9 mouse cellular contexts compared by ENCODE assay signal in genomic region chr2:174331282-174332030, GRCm38 (mm10). TPM values are rescaled to one million over a fixed set of nuclear protein-coding genes. Genes with fewer than 3 reads are reported as not detected.
A peak's percentile ranks its signal among the peaks of the same experiment; 100 is the strongest.
DNase-seq lines count a peak whose midpoint lies in the region; ATAC-seq and TF ChIP-seq lines count a peak whose summit lies in the region.
"Had no signal": no experiment of that assay in that cellular context is flagged by ENCODE, and none has a peak within 500 bp of the region (broad histone marks: within the 10 kb centered on the region; RNA-seq: fewer than 3 reads in every experiment).

No protein-coding gene starts in this region.

- ATAC-seq in heart, embryonic 11.5 days (replicated peaks; ENCODE audit: insufficient number of reproducible peaks, low FRiP score, low TSS enrichment), result no peak
- ATAC-seq in forebrain, embryonic 12.5 days (ENCODE audit: low FRiP score), result no peak
- ATAC-seq in liver, embryonic 15.5 days (ENCODE audit: insufficient read depth), result no peak

- no peak for TF ChIP-seq CTCF in C2C12 (IDR thresholded peaks at IDR 0.05; ENCODE audit: control insufficient read depth, insufficient read depth, insufficient read length)

- 28% methylated on average over 12 of the region's 12 CpGs for WGBS in heart, embryonic 11.5 days (ENCODE audit: insufficient replicate concordance)
- 14% methylated on average over 12 of the region's 12 CpGs for WGBS in forebrain, embryonic 12.5 days
- WGBS in liver, embryonic 15.5 days (ENCODE audit: insufficient replicate concordance), result 30% methylated on average over 12 of the region's 12 CpGs

- H3K79me3 ChIP-seq in C2C12 (ENCODE audit: low read depth), result peaks cover 62% of the 10 kb centered on the region

- no peaks in the 10 kb centered on the region for H3K9me3 ChIP-seq in heart, embryonic 11.5 days (replicated peaks; ENCODE audit: control insufficient read depth, low read length)
- H3K9me3 ChIP-seq in forebrain, embryonic 12.5 days, result no peaks in the 10 kb centered on the region; the same call in 1 of the 2 replicates
- H3K9me3 ChIP-seq in liver, embryonic 15.5 days (replicated peaks), result no peaks in the 10 kb centered on the region

- H3K36me3 ChIP-seq in heart, embryonic 11.5 days (ENCODE audit: control insufficient read depth, insufficient read depth, low read length), result peaks cover 3% of the 10 kb centered on the region; the same call in 1 of the 2 replicates
- peaks cover 28% of the 10 kb centered on the region for H3K36me3 ChIP-seq in C2C12 (ENCODE audit: control insufficient read depth, insufficient read depth)
- H3K36me3 ChIP-seq in forebrain, embryonic 12.5 days (replicated peaks), result 0 out of 2 replicates have a peak, but pooled peaks cover 3% of the 10 kb centered on the region
- peaks cover 10% of the 10 kb centered on the region for H3K36me3 ChIP-seq in liver, embryonic 15.5 days (replicated peaks)

- H3K4me2 ChIP-seq in heart, embryonic 11.5 days, result peak overlapping the region; percentile 82
- peak overlapping the region; percentile 70 for H3K4me2 ChIP-seq in forebrain, embryonic 12.5 days
- H3K4me2 ChIP-seq in liver, embryonic 15.5 days, result peak overlapping the region; percentile 99

- no peak for DNase-seq in heart, adult 11 months
- no peak for DNase-seq in testis, postnatal 14 days (ENCODE audit: low spot score)
- DNase-seq in thymus, postnatal 25 days, result no peak
- no peak for DNase-seq in right cerebral cortex, postnatal 4 days

- peak overlapping the region; percentile 100 for H3K9ac ChIP-seq in heart, embryonic 11.5 days (ENCODE audit: low read depth, low read length)
- H3K9ac ChIP-seq in forebrain, embryonic 12.5 days, result peak overlapping the region; percentile 99
- peak overlapping the region; percentile 95 for H3K9ac ChIP-seq in liver, embryonic 15.5 days

- H3K27me3 ChIP-seq in heart, embryonic 11.5 days (ENCODE audit: control insufficient read depth, insufficient read depth, low read length), result no peaks in the 10 kb centered on the region
- no peaks in the 10 kb centered on the region for H3K27me3 ChIP-seq in C2C12 (ENCODE audit: control insufficient read depth, insufficient read depth, insufficient read length)
- peaks cover 3% of the 10 kb centered on the region; the same call in 1 of the 2 replicates for H3K27me3 ChIP-seq in forebrain, embryonic 12.5 days
- no peaks in the 10 kb centered on the region for H3K27me3 ChIP-seq in liver, embryonic 15.5 days
- H3K27me3 ChIP-seq: Patski had no signal

- H3K79me2 ChIP-seq in C2C12 (ENCODE audit: control insufficient read depth, insufficient read depth), result peaks cover 86% of the 10 kb centered on the region

- peak overlapping the region; percentile 97 for H3K4me3 ChIP-seq in heart, embryonic 11.5 days (ENCODE audit: low read depth, low read length)
- peak overlapping the region; percentile 69 for H3K4me3 ChIP-seq in C2C12 (ENCODE audit: insufficient read depth, poor library complexity, severe bottlenecking)
- peak overlapping the region; percentile 97 for H3K4me3 ChIP-seq in forebrain, embryonic 12.5 days (replicated peaks)
- H3K4me3 ChIP-seq in liver, embryonic 15.5 days (replicated peaks), result peak overlapping the region; percentile 97

- H3ac ChIP-seq in C2C12 (ENCODE audit: control insufficient read depth, insufficient read length, low read depth), result peak overlapping the region; percentile 86

- H3K27ac ChIP-seq in heart, embryonic 11.5 days (ENCODE audit: low read depth, low read length), result peak overlapping the region; percentile 100
- H3K27ac ChIP-seq in forebrain, embryonic 12.5 days, result 0 out of 2 replicates have a peak overlapping the region, but pooled peaks have one; percentile 99
- peak overlapping the region; percentile 88 for H3K27ac ChIP-seq in liver, embryonic 15.5 days (replicated peaks)

- H3K4me1 ChIP-seq in heart, embryonic 11.5 days (ENCODE audit: control insufficient read depth, insufficient read depth, low read length), result peaks cover 46% of the 10 kb centered on the region
- H3K4me1 ChIP-seq in forebrain, embryonic 12.5 days, result peaks cover 61% of the 10 kb centered on the region
- H3K4me1 ChIP-seq in liver, embryonic 15.5 days (replicated peaks), result peaks cover 75% of the 10 kb centered on the region

TF ChIP-seq in C2C12, 6 proteins besides CTCF, POLR2A, EP300 and RAD21:
- TF ChIP-seq MYOG (IDR thresholded peaks at IDR 0.05; ENCODE audit: control insufficient read depth, extremely low read depth, insufficient read length), result no peak
- TF ChIP-seq MAX (IDR thresholded peaks at IDR 0.05), result no peak

RNA-seq across cellular contexts. Expression of gene Gm20721, which starts 15.1 kb away (rescaled TPM):
- 5.6 and 8.6 TPM in 2 replicates for polyA plus RNA-seq in heart, embryonic 11.5 days (2014; fragmentation: Nextera tagmentation; extraction: Ambion mirVana)
- polyA plus RNA-seq in C2C12 (2012; fragmentation: generic; extraction: Trizol), result 2.9 TPM
- polyA plus RNA-seq in forebrain, embryonic 12.5 days (2016; fragmentation: Nextera tagmentation; extraction: Ambion mirVana), result 7.1 and 7.5 TPM in 2 replicates
- polyA plus RNA-seq in liver, embryonic 15.5 days (2015; fragmentation: Nextera tagmentation; extraction: Ambion mirVana), result 49.2 and 59.3 TPM in 2 replicates

RNA-seq across cellular contexts. Expression of gene Gnas, which starts 47.3 kb away (rescaled TPM):
- 1,095 and 1,127 TPM in 2 replicates for polyA plus RNA-seq in heart, embryonic 11.5 days (2014; fragmentation: Nextera tagmentation; extraction: Ambion mirVana)
- polyA plus RNA-seq in C2C12 (2012; fragmentation: generic; extraction: Trizol), result 1,078 TPM
- 1,283 and 1,309 TPM in 2 replicates for polyA plus RNA-seq in forebrain, embryonic 12.5 days (2016; fragmentation: Nextera tagmentation; extraction: Ambion mirVana)
- polyA plus RNA-seq in liver, embryonic 15.5 days (2015; fragmentation: Nextera tagmentation; extraction: Ambion mirVana), result 323 and 336 TPM in 2 replicates
